Mouse (Mus musculus) heart, adult 2 months (tissue): ENCODE data around the gene Tceal6. TPM values are rescaled to one million over a fixed set of nuclear protein-coding genes. Genes with fewer than 3 reads are reported as not detected.
"Not testable (repeated sequence)": the region's sequence is repeated elsewhere in the genome, so short reads cannot be mapped to it uniquely, and the experiment has no call there.

ENCODE experiments used
- DNase-seq, 2 experiments: peaks; one replicate each; pipeline ENCODE4 v3.0.0; 2021
- H3K27ac ChIP-seq: fragments of 200-600 bp; 2 replicates; pipeline ENCODE4 v1.8.1; 2022
- H3K27me3 ChIP-seq: fragments of 200-500 bp; 2 replicates; pipeline ENCODE4 v1.6.1; 2012; ENCODE audit warnings: mild to moderate bottlenecking, low read length, inconsistent platforms, mixed read lengths; ENCODE audit not compliant: control insufficient read depth, insufficient read depth
- H3K36me3 ChIP-seq: fragments of 200-500 bp; 2 replicates; pipeline ENCODE4 v1.6.1; 2012; ENCODE audit warnings: low read length, inconsistent platforms; ENCODE audit not compliant: control insufficient read depth, insufficient read depth
- H3K4me1 ChIP-seq: fragments of 200-500 bp; 2 replicates; pipeline ENCODE4 v1.6.1; 2011; ENCODE audit warnings: low read length; ENCODE audit not compliant: control insufficient read depth, insufficient read depth
- H3K4me3 ChIP-seq: fragments of 200-600 bp; 2 replicates; pipeline ENCODE4 v1.8.1; 2022
- H3K79me2 ChIP-seq: fragments of 200-500 bp; replicated peaks from 2 replicates; pipeline ENCODE4 v1.6.1; 2012; ENCODE audit warnings: mild to moderate bottlenecking, inconsistent platforms, low read length, moderate library complexity, mixed read lengths; ENCODE audit not compliant: control insufficient read depth, insufficient read depth
- H3K9ac ChIP-seq: fragments of 200-500 bp; 2 replicates; pipeline ENCODE4 v1.6.1; 2012; ENCODE audit warnings: low read depth, mild to moderate bottlenecking, control low read depth, inconsistent platforms, low read length, mixed read lengths
- CTCF ChIP-seq: fragments of 200-600 bp; IDR thresholded peaks from 2 replicates; pipeline ENCODE4 v1.8.1; 2022; ENCODE audit warnings: antibody characterized with exemption, mild to moderate bottlenecking, moderate library complexity
- EP300 ChIP-seq: fragments of 200-500 bp; IDR thresholded peaks from 2 replicates; pipeline ENCODE4 v1.6.1; 2011; ENCODE audit warnings: low read depth, low read length, control low read depth; ENCODE audit not compliant: insufficient read depth
- WGBS: fragments of 180-500 bp; shearing (Covaris S2); methylation state at CpG from one replicate; pipeline ENCODE4 v1.1.7; 2018; 5-methylcytosine and 5-hydroxymethylcytosine counted together
- intact Hi-C: fragments of 180-260 bp; cut with DNase I; formaldehyde crosslinking; loops from one replicate; pipeline ENCODE4 v1.15.1; 2025
- long read RNA-seq: library from polyadenylated mRNA; stranded (forward); transcript quantifications from one replicate; pipeline ENCODE4 v2.0.0, GENCODE M21; 2021
- polyA plus RNA-seq: library from polyadenylated mRNA; depleted of rRNA; stranded (reverse); fragments of >200 nt; gene quantifications from 2 replicates; pipeline ENCODE4 v1.2.3, GENCODE M21; 2012; rRNA removed
- total RNA-seq, 2 experiments: library from RNA; stranded (reverse); gene quantifications; 2 replicates each; pipeline ENCODE4 v1.2.3; 2021

Gene Tceal6
- total RNA-seq, result not detected
- 0.12 TPM in 1 of 2 replicates, not detected in the other for polyA plus RNA-seq
- long read RNA-seq, result 0 reads

DNA sequence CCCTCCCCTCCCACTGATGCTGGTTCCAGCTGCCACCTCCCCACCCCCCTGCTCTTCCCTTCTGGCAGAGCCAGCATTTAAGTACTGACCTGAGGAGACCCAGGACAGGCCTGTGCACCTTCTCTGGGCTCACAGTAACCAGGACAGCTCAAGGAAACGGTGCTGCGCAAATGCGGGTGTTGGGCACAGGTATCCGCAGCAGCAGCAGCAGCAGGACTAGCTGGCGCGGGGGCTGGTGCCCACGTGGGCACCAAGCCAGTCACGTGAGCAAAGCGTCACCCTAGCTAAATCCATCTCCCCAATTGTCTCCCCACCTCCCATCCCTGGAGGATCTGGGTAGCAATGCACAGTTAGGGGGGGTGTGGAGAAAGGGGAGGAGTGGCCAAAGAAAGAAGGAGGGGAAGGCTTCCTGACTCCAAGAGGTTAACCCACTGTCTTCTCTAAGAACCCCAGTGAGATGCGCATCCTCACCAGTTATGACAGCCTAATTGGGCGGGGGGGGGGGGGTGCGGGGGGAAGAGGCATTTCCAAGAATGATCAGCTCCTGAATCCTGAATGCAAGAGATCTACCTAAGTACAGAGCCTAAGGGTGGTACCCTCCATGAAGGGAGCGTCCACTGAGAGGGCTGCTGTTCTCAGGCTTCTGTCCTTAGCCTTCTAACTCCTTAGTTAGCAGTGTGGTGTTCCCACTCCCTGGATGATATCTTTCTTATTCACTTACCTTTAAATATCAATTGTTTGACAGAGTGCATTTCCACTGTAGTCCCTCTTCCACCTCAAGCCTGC lies at the start of gene Tceal6:
TSS of gene Tceal6 (minus strand) at position 252 of the 786 bp plus-strand sequence.
- Histone ChIP-seq H3K36me3 (no peaks in the 10 kb centered on the region), H3K4me3 (no peak within 1 kb of the TSS), H3K9ac (no peak within 1 kb of the TSS), H3K79me2 (no peaks in the 10 kb centered on the region), H3K27me3 (no peaks in the 10 kb centered on the region), H3K27ac (no peak within 1 kb of the TSS), H3K4me1 (no peaks in the 10 kb centered on the region)
- DNase-seq, result no peak
- WGBS, result 22% methylated on average over 12 of the region's 13 CpGs
- intact Hi-C loops, result no loop called here
- TF ChIP-seq EP300 (no peak), CTCF (no peak)

DNA sequence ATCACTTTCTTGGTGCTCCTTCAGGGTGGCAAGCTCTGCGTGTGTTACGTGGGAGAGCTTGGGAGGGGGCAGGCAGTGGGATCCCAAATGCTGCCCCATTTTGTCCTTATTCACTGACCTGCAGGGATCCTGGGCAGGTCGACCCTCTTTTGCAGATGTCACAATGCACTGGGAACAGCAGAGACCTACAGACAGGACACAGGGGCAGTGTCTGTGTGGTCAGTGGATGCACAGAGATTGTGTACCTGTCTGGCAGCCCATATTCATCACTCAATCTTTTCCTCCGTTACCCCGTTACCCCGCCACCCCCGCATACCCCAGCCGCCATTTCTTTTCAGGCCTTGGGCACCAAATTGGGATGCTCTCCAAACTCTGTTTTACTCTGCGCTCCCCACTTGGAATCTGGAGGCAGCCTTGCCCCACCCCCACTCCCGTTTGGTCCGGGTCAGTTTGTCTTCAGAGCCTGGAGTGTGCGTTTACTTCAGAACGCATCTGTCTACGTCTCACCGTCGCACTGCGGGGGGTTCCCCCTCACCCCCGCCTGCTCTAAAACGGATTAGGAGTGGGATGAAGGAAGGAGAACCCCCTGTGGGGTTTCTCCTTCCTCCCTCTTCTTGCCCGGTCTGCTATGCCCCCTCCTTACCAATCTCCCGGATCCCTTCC lies 583 bp downstream of the Tceal6 start:
- H3K27ac ChIP-seq, H3K79me2 ChIP-seq, intact Hi-C loops, DNase-seq, H3K27me3 ChIP-seq, H3K4me1 ChIP-seq, H3K9ac ChIP-seq, H3K36me3 ChIP-seq, H3K4me3 ChIP-seq: not testable (repeated sequence)
- 18% methylated on average over 20 of the region's 21 CpGs for WGBS

GRCm38 (mm10) chrX:135189924-135190323 lies 20.6 kb downstream of the Tceal6 start:
- H3K27me3 ChIP-seq, H3K79me2 ChIP-seq, H3K27ac ChIP-seq, H3K4me1 ChIP-seq, H3K9ac ChIP-seq, DNase-seq, H3K4me3 ChIP-seq, H3K36me3 ChIP-seq, intact Hi-C loops: not testable (repeated sequence)
- no CpG with 5 or more reads among the region's 6 CpGs for WGBS

- H3K79me2 ChIP-seq, H3K4me3 ChIP-seq, H3K4me1 ChIP-seq, H3K36me3 ChIP-seq, H3K27ac ChIP-seq, H3K9ac ChIP-seq, intact Hi-C loops, DNase-seq, H3K27me3 ChIP-seq: not testable (repeated sequence)
- WGBS, result no CpG with 5 or more reads among the region's 3 CpGs
Observed at GRCm38 (mm10) chrX:135188661-135189060, 21.8 kb downstream of the Tceal6 start.

- not testable (repeated sequence) for H3K9ac ChIP-seq
Observed at GRCm38 (mm10) chrX:135177532-135177931, 33.0 kb downstream of the Tceal6 start, which contains the start of gene Gm15023. Gm15023 (minus strand) TSS chrX:135177632.

More at GRCm38 (mm10) chrX:135177532-135177931, 33.0 kb downstream of the Tceal6 start, which contains the start of gene Gm15023:
- H3K27me3 ChIP-seq, DNase-seq, H3K79me2 ChIP-seq, H3K4me3 ChIP-seq, intact Hi-C loops, H3K36me3 ChIP-seq, H3K4me1 ChIP-seq, H3K27ac ChIP-seq: not testable (repeated sequence)
- WGBS, result 97% methylated on average over 7 of the region's 14 CpGs

Other genes with a start within 250 kb of the Tceal6 start
- not detected for gene Nxf2, start 245.9 kb downstream of the Tceal6 start, total RNA-seq
- gene Nxf2, start 245.9 kb downstream of the Tceal6 start, polyA plus RNA-seq, result 0.06 TPM in 1 of 2 replicates, not detected in the other
- 1 to 10 TPM; 4.2 to 8.2 TPM for gene Zmat1, start 201.5 kb downstream of the Tceal6 start, total RNA-seq
- gene Zmat1, start 201.5 kb downstream of the Tceal6 start, polyA plus RNA-seq, result 1.1 and 1.8 TPM in 2 replicates
- not detected for gene Gm15023, start 33.1 kb downstream of the Tceal6 start, total RNA-seq
- not detected in 2 replicates for gene Gm15023, start 33.1 kb downstream of the Tceal6 start, polyA plus RNA-seq
- not detected for gene Pramel3, start 91.6 kb upstream of the Tceal6 start, total RNA-seq
- 0.06 TPM in 1 of 2 replicates, not detected in the other for gene Pramel3, start 91.6 kb upstream of the Tceal6 start, polyA plus RNA-seq
- not detected for gene Gm5128, start 162.6 kb upstream of the Tceal6 start, total RNA-seq
- gene Gm5128, start 162.6 kb upstream of the Tceal6 start, polyA plus RNA-seq, result not detected in 2 replicates
- gene Gm7903, start 223.1 kb upstream of the Tceal6 start, total RNA-seq, result not detected
- gene Gm7903, start 223.1 kb upstream of the Tceal6 start, polyA plus RNA-seq, result not detected in 2 replicates